Mouse (Mus musculus) C2C12 (cell line): Measurements from ENCODE around the gene Sept9. TPM values are rescaled to one million over a fixed set of nuclear protein-coding genes. Genes with fewer than 3 reads are reported as not detected.

ENCODE experiments used
- H3K27me3 ChIP-seq: one replicate; pipeline ENCODE4 v1.6.1; 2011; ENCODE audit not compliant: control insufficient read depth, insufficient read depth, insufficient read length
- H3K36me3 ChIP-seq: one replicate; pipeline ENCODE4 v1.6.1; 2011; ENCODE audit not compliant: control insufficient read depth, insufficient read depth
- H3K4me3 ChIP-seq: one replicate; pipeline ENCODE4 v1.5.1; 2011; ENCODE audit warnings: mild to moderate bottlenecking, control low read depth; ENCODE audit not compliant: poor library complexity, insufficient read depth, severe bottlenecking
- H3K79me2 ChIP-seq: one replicate; pipeline ENCODE4 v1.6.1; 2011; ENCODE audit not compliant: control insufficient read depth, insufficient read depth
- H3K79me3 ChIP-seq: one replicate; pipeline ENCODE4 v1.6.1; 2011; ENCODE audit warnings: low read depth, control low read depth
- H3ac ChIP-seq: one replicate; pipeline ENCODE3; 2011; ENCODE audit warnings: low read depth; ENCODE audit not compliant: control insufficient read depth, insufficient read length
- CEBPB ChIP-seq: IDR thresholded peaks from one replicate; pipeline ENCODE4 v1.6.1; 2011; ENCODE audit warnings: low read depth, mild to moderate bottlenecking, control low read depth, moderate library complexity
- CTCF ChIP-seq: IDR thresholded peaks from one replicate; pipeline ENCODE4 v1.5.1; 2011; ENCODE audit not compliant: control insufficient read depth, insufficient read depth, insufficient read length
- FOSL1 ChIP-seq: IDR thresholded peaks from one replicate; pipeline ENCODE4 v1.8.0; 2011; ENCODE audit warnings: mild to moderate bottlenecking, low read length; ENCODE audit not compliant: poor library complexity, insufficient read depth, severe bottlenecking
- MAX ChIP-seq: IDR thresholded peaks from one replicate; pipeline ENCODE4 v1.6.1; 2011; ENCODE audit warnings: mild to moderate bottlenecking, control low read depth
- MYOD1 ChIP-seq: IDR thresholded peaks from one replicate; pipeline ENCODE4 v1.6.1; 2011; ENCODE audit warnings: low read depth; ENCODE audit not compliant: control insufficient read depth, insufficient read length
- MYOG ChIP-seq: IDR thresholded peaks from one replicate; pipeline ENCODE4 v1.6.1; 2011; ENCODE audit not compliant: control insufficient read depth, insufficient read length; ENCODE audit errors: extremely low read depth
- USF1 ChIP-seq: IDR thresholded peaks from one replicate; pipeline ENCODE4 v1.6.1; 2011; ENCODE audit warnings: low read depth, mild to moderate bottlenecking, control low read depth, moderate library complexity
- polyA plus RNA-seq: library from polyadenylated mRNA; unstranded; fragments of >200 nt; fragmentation: generic; extraction: Trizol; gene quantifications from one replicate; pipeline ENCODE4 v1.2.1, GENCODE M21; 2012; ENCODE audit warnings: missing spikeins

Gene Sept9
- polyA plus RNA-seq, 1 experiment = 266 TPM

GRCm38 (mm10) chr11:117161574-117161973 lies 37.9 kb upstream of the Sept9 start:
- TF ChIP-seq CTCF (no peak), USF1 (no peak), CEBPB (no peak), FOSL1 (no peak)
- Histone ChIP-seq H3K79me2 (no peaks in the 10 kb centered on the region), H3K27me3 (no peaks in the 10 kb centered on the region), H3K79me3 (no peaks in the 10 kb centered on the region), H3K36me3 (peaks cover 20% of the 10 kb centered on the region), H3ac (no peak overlapping the region), H3K4me3 (no peak overlapping the region)

GRCm38 (mm10) chr11:117163098-117163497 lies 36.4 kb upstream of the Sept9 start:
- H3K4me3 ChIP-seq = no peak overlapping the region
- no peaks in the 10 kb centered on the region for H3K27me3 ChIP-seq
- no peak overlapping the region for H3ac ChIP-seq
- no peaks in the 10 kb centered on the region for H3K79me2 ChIP-seq
- no peaks in the 10 kb centered on the region for H3K79me3 ChIP-seq
- TF ChIP-seq MAX = no peak
- no peak for TF ChIP-seq CEBPB
- TF ChIP-seq USF1 = no peak
- TF ChIP-seq FOSL1 = no peak
- H3K36me3 ChIP-seq = peaks cover 8% of the 10 kb centered on the region

GRCm38 (mm10) chr11:117163771-117164170 lies 35.7 kb upstream of the Sept9 start:
- no peaks in the 10 kb centered on the region for H3K27me3 ChIP-seq
- no peaks in the 10 kb centered on the region for H3K79me2 ChIP-seq
- peaks cover 1% of the 10 kb centered on the region for H3K36me3 ChIP-seq
- no peaks in the 10 kb centered on the region for H3K79me3 ChIP-seq
- no peak overlapping the region for H3ac ChIP-seq
- TF ChIP-seq CTCF (no peak), FOSL1 (no peak), MAX (no peak), MYOG (no peak), MYOD1 (no peak), USF1 (no peak), CEBPB (no peak)
- no peak overlapping the region for H3K4me3 ChIP-seq

GRCm38 (mm10) chr11:117168278-117169087 lies 31.0 kb upstream of the Sept9 start:
- Histone ChIP-seq H3K4me3 (no peak overlapping the region), H3K79me3 (no peaks in the 10 kb centered on the region), H3K27me3 (no peaks in the 10 kb centered on the region), H3K36me3 (no peaks in the 10 kb centered on the region), H3ac (no peak overlapping the region), H3K79me2 (no peaks in the 10 kb centered on the region)
- no peak for TF ChIP-seq USF1
- no peak for TF ChIP-seq CTCF
- no peak for TF ChIP-seq MYOD1
- TF ChIP-seq CEBPB = no peak

- Histone ChIP-seq H3K4me3 (no peak overlapping the region), H3ac (no peak overlapping the region), H3K27me3 (no peaks in the 10 kb centered on the region), H3K36me3 (no peaks in the 10 kb centered on the region), H3K79me3 (no peaks in the 10 kb centered on the region), H3K79me2 (no peaks in the 10 kb centered on the region)
- TF ChIP-seq MYOD1 (no peak), FOSL1 (no peak), MAX (no peak), MYOG (no peak), USF1 (no peak), CEBPB (no peak), CTCF (no peak)
Observed at GRCm38 (mm10) chr11:117169088-117169635, 30.3 kb upstream of the Sept9 start.

GRCm38 (mm10) chr11:117169801-117170565 lies 29.5 kb upstream of the Sept9 start:
- H3ac ChIP-seq = no peak overlapping the region
- H3K79me3 ChIP-seq = no peaks in the 10 kb centered on the region

More at GRCm38 (mm10) chr11:117169801-117170565, 29.5 kb upstream of the Sept9 start:
- H3K36me3 ChIP-seq = no peaks in the 10 kb centered on the region
- H3K79me2 ChIP-seq = no peaks in the 10 kb centered on the region
- no peaks in the 10 kb centered on the region for H3K27me3 ChIP-seq
- TF ChIP-seq CTCF = no peak
- no peak for TF ChIP-seq MYOG
- TF ChIP-seq USF1 = no peak
- no peak overlapping the region for H3K4me3 ChIP-seq
